Mouse (Mus musculus): ENCODE measurements around the gene Ddah2. TPM values are rescaled to one million over a fixed set of nuclear protein-coding genes. Genes with fewer than 3 reads are reported as not detected.

Ddah2 gene
- total and polyA plus RNA-seq, 2 experiments from 2014 or later, result 167 to 261 TPM

DNA sequence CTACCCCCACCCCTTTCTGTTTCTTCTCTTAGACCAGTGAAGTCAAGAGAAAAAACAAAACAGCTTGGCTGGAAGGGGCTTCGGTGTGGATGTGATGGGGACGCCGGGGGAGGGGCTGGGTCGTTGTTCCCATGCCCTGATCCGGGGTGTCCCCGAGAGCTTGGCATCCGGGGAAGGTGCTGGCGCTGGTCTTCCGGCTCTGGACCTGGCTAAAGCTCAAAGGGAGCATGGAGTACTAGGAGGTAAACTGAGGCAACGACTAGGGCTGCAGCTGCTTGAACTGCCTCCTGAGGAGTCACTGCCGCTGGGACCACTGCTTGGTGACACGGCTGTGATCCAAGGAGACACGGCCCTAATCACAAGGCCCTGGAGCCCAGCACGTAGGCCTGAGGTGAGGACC is 1.2 kb downstream of the Ddah2 start:
- Histone ChIP-seq H3K27ac (ENCODE audit: low read depth, low read length) (no peak overlapping the region), H3K4me2 (ENCODE audit: low read depth) (peak overlapping the region; percentile 83), H3K27me3 (ENCODE audit: insufficient read depth, low read length) (peaks cover 3% of the 10 kb centered on the region), H3K36me3 (ENCODE audit: insufficient read depth) (peaks cover 12% of the 10 kb centered on the region), H3K9ac (peak overlapping the region; percentile 65), H3K4me1 (ENCODE audit: insufficient read depth) (peaks cover 12% of the 10 kb centered on the region; the same call in 1 of the 2 replicates), H3K9me3 (ENCODE audit: low read length) (no peaks in the 10 kb centered on the region), H3K4me3 (ENCODE audit: low read depth, low read length) (peak overlapping the region; percentile 79)
- 16% methylated on average over 14 of the region's 14 CpGs for WGBS
- no peak for ATAC-seq
- no peak for TF ChIP-seq CTCF (IDR thresholded peaks at IDR 0.05; ENCODE audit: low read depth)
- DNase-seq, result no peak

DNA sequence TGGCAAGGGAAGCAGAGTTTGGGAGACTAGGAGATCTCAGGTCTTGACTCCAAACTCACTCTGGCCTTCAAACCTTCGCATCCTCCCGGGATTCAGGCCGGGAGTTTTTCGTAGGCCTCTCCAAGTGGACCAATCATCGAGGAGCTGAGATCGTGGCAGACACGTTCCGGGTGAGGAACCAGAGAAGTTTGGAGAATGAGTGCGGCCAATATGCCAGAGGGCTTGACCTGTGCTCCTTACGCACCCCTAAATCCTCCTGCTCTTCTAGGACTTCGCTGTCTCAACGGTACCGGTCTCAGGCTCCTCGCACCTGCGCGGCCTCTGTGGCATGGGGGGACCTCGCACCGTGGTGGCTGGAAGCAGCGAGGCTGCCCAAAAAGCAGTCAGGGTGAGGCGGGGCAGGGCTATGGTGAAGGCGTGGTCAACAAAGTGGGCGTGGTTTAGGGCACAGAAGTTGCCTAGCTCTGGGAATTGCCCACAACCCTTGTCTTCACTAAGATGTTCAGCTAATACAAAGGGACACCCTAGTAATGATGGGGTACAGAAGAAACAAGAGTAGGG is 2.0 kb downstream of the Ddah2 start:
- ATAC-seq (no peak), DNase-seq (no peak)
- H3K36me3 ChIP-seq (ENCODE audit: insufficient read depth), result peaks cover 12% of the 10 kb centered on the region
- 0 out of 2 replicates have a peak overlapping the region, but pooled peaks have one; percentile 65 for H3K9ac ChIP-seq
- H3K4me2 ChIP-seq (ENCODE audit: low read depth), result peak overlapping the region; percentile 83
- H3K27me3 ChIP-seq (ENCODE audit: insufficient read depth, low read length), result peaks cover 4% of the 10 kb centered on the region
- WGBS, result 63% methylated on average over 22 of the region's 22 CpGs
- TF ChIP-seq CTCF (IDR thresholded peaks at IDR 0.05; ENCODE audit: low read depth), result no peak
- H3K4me1 ChIP-seq (ENCODE audit: insufficient read depth), result peaks cover 16% of the 10 kb centered on the region; the same call in 1 of the 2 replicates
- H3K9me3 ChIP-seq (ENCODE audit: low read length), result no peaks in the 10 kb centered on the region
- H3K4me3 ChIP-seq (ENCODE audit: low read depth, low read length), result peak overlapping the region; percentile 79
- H3K27ac ChIP-seq (ENCODE audit: low read depth, low read length), result no peak overlapping the region

DNA sequence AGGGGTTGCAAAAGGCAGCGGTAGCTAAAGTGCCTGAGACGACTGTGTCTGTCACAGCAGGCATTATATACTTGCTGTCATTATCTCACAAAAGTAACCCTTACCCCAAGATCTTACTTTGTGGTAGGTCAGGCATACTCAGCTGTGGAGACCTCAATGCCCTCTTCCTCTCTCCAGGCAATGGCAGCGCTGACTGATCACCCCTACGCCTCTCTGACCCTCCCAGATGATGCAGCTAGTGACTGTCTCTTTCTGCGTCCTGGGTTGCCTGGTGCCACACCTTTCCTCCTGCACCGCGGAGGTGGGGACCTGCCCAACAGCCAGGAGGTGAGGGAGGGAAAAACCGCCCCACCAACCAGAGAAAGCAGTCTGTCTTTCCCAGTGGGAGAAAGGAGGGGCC is 2.5 kb downstream of the Ddah2 start:
- WGBS, result 84% methylated on average over 8 of the region's 8 CpGs
- H3K9me3 ChIP-seq (ENCODE audit: low read length), result no peaks in the 10 kb centered on the region
- ATAC-seq, result no peak
- no peak for DNase-seq
- peaks cover 16% of the 10 kb centered on the region; the same call in 1 of the 2 replicates for H3K4me1 ChIP-seq (ENCODE audit: insufficient read depth)
- peaks cover 4% of the 10 kb centered on the region for H3K27me3 ChIP-seq (ENCODE audit: insufficient read depth, low read length)
- no peak overlapping the region for H3K4me2 ChIP-seq (ENCODE audit: low read depth)
- TF ChIP-seq CTCF (IDR thresholded peaks at IDR 0.05; ENCODE audit: low read depth), result no peak
- H3K27ac ChIP-seq (ENCODE audit: low read depth, low read length), result no peak overlapping the region
- H3K9ac ChIP-seq, result no peak overlapping the region
- H3K4me3 ChIP-seq (ENCODE audit: low read depth, low read length), result no peak overlapping the region
- peaks cover 12% of the 10 kb centered on the region for H3K36me3 ChIP-seq (ENCODE audit: insufficient read depth)

DNA sequence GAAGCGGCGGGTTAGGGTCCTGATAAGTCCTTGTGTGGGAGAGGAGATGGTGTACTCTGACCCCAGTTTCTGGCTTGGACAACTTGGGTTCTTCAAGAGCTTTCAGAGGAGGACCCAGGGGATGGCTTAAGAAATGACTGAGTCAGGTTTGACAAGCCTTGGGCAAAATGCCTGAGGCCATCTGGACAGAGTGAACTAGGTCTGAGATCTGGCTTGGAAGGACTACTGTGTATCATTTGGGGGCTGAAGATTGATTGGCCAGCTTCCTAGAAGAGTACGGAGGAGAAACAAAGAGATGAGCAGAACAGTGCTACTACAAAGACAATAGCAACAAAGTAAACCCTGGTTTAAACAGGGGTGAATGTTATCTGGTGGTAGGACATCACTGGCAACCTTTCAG is 4.6 kb downstream of the Ddah2 start:
- 87% methylated on average over 3 of the region's 3 CpGs for WGBS
- H3K4me1 ChIP-seq (ENCODE audit: insufficient read depth), result peaks cover 16% of the 10 kb centered on the region; the same call in 1 of the 2 replicates
- peaks cover 12% of the 10 kb centered on the region for H3K36me3 ChIP-seq (ENCODE audit: insufficient read depth)
- peaks cover 4% of the 10 kb centered on the region for H3K27me3 ChIP-seq (ENCODE audit: insufficient read depth, low read length)
- no peak for DNase-seq
- H3K9me3 ChIP-seq (ENCODE audit: low read length), result no peaks in the 10 kb centered on the region
- no peak overlapping the region for H3K27ac ChIP-seq (ENCODE audit: low read depth, low read length)
- no peak overlapping the region for H3K4me2 ChIP-seq (ENCODE audit: low read depth)
- no peak overlapping the region for H3K4me3 ChIP-seq (ENCODE audit: low read depth, low read length)
- TF ChIP-seq CTCF (IDR thresholded peaks at IDR 0.05; ENCODE audit: low read depth), result no peak
- no peak for ATAC-seq
- H3K9ac ChIP-seq, result no peak overlapping the region

DNA sequence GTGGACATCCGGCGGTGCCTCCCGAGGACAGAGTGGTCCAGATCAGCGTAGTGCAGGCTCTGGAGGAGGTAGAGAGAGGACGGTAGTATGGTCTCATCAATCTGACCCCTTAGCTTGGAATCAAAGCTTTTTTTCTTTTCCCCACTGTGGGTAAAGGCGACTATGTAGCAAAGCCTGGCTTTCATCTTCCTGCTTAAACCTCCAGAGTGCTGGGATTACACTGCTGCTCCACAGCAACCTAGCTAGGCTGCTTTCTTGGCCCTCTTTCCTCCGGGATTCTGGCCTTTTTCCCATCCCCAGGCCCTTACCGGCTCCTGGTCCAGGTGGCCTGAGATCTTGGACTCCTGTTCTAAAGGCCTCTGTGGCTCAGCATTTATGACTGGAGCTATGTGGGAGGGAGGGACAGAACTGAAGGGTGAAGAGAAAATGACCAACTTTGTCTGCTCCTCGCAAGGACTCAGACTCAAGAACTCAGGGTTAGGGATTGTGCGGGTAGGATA is 5.6 kb downstream of the Ddah2 start:
- Histone ChIP-seq H3K27ac (ENCODE audit: low read depth, low read length) (no peak overlapping the region), H3K9me3 (ENCODE audit: low read length) (no peaks in the 10 kb centered on the region), H3K4me3 (ENCODE audit: low read depth, low read length) (no peak overlapping the region), H3K4me1 (ENCODE audit: insufficient read depth) (peaks cover 16% of the 10 kb centered on the region; the same call in 1 of the 2 replicates), H3K9ac (no peak overlapping the region), H3K36me3 (ENCODE audit: insufficient read depth) (peaks cover 12% of the 10 kb centered on the region), H3K27me3 (ENCODE audit: insufficient read depth, low read length) (peaks cover 4% of the 10 kb centered on the region), H3K4me2 (ENCODE audit: low read depth) (no peak overlapping the region)
- ATAC-seq (no peak), DNase-seq (no peak)
- TF ChIP-seq CTCF (IDR thresholded peaks at IDR 0.05; ENCODE audit: low read depth), result no peak
- WGBS, result 39% methylated on average over 10 of the region's 10 CpGs

DNA sequence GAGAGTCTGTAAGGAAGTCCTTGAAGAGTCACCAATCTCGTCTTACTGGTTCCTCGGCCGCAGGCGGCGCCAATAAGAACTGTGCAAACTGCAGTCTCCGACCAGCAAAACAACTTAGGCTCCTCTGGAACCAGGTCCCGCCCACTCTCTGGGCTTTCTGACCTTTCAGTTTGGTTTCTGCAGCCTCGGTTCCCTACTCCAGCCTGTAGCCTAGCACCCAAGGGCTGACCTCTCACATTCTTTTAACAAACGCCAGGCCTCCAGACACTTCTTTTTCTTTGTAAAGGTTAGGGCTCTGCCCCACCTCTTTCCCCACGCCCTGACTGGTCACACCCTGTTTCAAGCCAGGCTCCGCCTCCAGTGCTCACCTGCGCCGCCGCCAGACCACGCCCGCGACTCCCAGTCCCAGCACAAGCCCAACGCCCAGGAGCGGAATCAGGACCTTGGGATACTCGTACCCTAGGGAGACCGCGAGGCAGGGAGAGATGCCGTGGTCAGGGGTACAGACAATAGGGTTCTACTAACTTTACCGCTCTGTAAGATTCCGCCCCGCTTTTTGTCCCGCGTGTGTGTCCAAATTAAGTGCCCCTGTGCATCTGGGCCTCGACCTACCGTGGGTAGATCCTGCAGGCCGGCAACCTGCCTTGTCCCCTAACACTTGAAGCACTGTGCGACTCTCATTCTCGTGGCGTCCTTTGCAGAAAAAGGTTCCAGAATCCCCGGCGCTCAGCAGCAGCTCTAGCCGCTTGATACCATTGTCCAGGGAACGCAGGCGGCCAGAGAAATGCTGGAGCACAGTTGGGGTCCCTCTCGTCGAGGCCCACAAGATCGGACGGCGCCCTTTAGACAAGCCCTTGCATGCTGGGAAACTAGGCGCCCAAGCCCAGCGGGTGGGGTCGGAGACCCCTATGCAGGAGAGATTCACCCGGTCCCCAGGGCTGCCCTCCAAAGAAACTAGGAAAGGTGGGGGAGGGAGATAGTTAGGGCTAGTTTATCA is 6.4 kb downstream of the Ddah2 start, which contains the start of gene Ly6g6c:
Gene Ly6g6c, plus strand, starts transcription at position 438 of the 997 bp plus-strand sequence.
- peak within 1 kb of the TSS; percentile 31 for H3K4me2 ChIP-seq (ENCODE audit: low read depth)
- H3K4me3 ChIP-seq (ENCODE audit: low read depth, low read length), result peak within 1 kb of the TSS; percentile 9
- no peaks in the 10 kb centered on the region for H3K9me3 ChIP-seq (ENCODE audit: low read length)
- no peak within 1 kb of the TSS for H3K27ac ChIP-seq (ENCODE audit: low read depth, low read length)
- ATAC-seq, result no peak
- H3K4me1 ChIP-seq (ENCODE audit: insufficient read depth), result peaks cover 14% of the 10 kb centered on the region; the same call in 1 of the 2 replicates
- WGBS, result 5% methylated on average over 48 of the region's 48 CpGs
- no peak for DNase-seq
- H3K36me3 ChIP-seq (ENCODE audit: insufficient read depth), result peaks cover 12% of the 10 kb centered on the region
- no peak within 1 kb of the TSS; the same call in 1 of the 2 replicates for H3K9ac ChIP-seq
- no peak for TF ChIP-seq CTCF (IDR thresholded peaks at IDR 0.05; ENCODE audit: low read depth)
- peaks cover 4% of the 10 kb centered on the region for H3K27me3 ChIP-seq (ENCODE audit: insufficient read depth, low read length)
